Mouse (Mus musculus) forebrain, postnatal 0 days (tissue): ENCODE measurements at regions not wholly inside any gene's neighbourhood (a gene's known extent, or its start where the extent isn't known, plus 50 kb on each side); places are given as distances from the start of the nearest gene placed in this dataset.
A peak's percentile ranks its signal among the peaks of the same experiment; 100 is the strongest.

Experiments
- ATAC-seq: fragments of 200-750 bp; cut with Nextera tagmentation; 2 replicates; pipeline ENCODE4 v1.8.0; 2017; ENCODE audit warnings: mild to moderate bottlenecking, moderate library complexity
- DNase-seq: peaks from one replicate; pipeline ENCODE4 v3.0.0-alpha.2; 2015
- H3K27ac ChIP-seq: fragments of 300-500 bp; sonication (generic); 2 replicates; pipeline ENCODE4 v1.5.1; 2014; ENCODE audit warnings: low read depth, mild to moderate bottlenecking, antibody characterized with exemption, low read length, moderate library complexity, mixed read lengths
- H3K27me3 ChIP-seq: fragments of 300-500 bp; sonication (generic); 2 replicates; pipeline ENCODE4 v1.6.1; 2014; ENCODE audit warnings: mild to moderate bottlenecking, low read length, mixed read lengths; ENCODE audit not compliant: insufficient read depth
- H3K36me3 ChIP-seq: fragments of 300-500 bp; sonication (generic); 2 replicates; pipeline ENCODE4 v1.6.1; 2014; ENCODE audit warnings: mild to moderate bottlenecking, moderate library complexity; ENCODE audit not compliant: insufficient read depth
- H3K4me1 ChIP-seq: fragments of 300-500 bp; sonication (generic); 2 replicates; pipeline ENCODE4 v1.6.1; 2014; ENCODE audit warnings: antibody characterized with exemption; ENCODE audit not compliant: insufficient read depth
- H3K4me2 ChIP-seq: fragments of 300-500 bp; sonication (generic); 2 replicates; pipeline ENCODE4 v1.6.1; 2014; ENCODE audit warnings: low read depth, mild to moderate bottlenecking, moderate library complexity
- H3K4me3 ChIP-seq: fragments of 300-500 bp; sonication (generic); 2 replicates; pipeline ENCODE4 v1.5.1; 2014; ENCODE audit warnings: low read depth, low read length, mixed read lengths
- H3K9ac ChIP-seq: fragments of 300-500 bp; sonication (generic); 2 replicates; pipeline ENCODE4 v1.6.1; 2014; ENCODE audit warnings: mild to moderate bottlenecking
- H3K9me3 ChIP-seq: fragments of 300-500 bp; sonication (generic); 2 replicates; pipeline ENCODE4 v1.6.1; 2016; ENCODE audit warnings: low read length
- CTCF ChIP-seq: sonication (generic); IDR thresholded peaks from 2 replicates; pipeline ENCODE4 v1.5.1; 2016; ENCODE audit warnings: antibody characterized with exemption, control low read depth, low read depth
- WGBS: fragments of 180-500 bp; shearing (Covaris S2); extraction: QIAGEN DNeasy Blood & Tissue Kit; methylation state at CpG from one replicate; pipeline ENCODE4 v1.1.7; 2014; 5-methylcytosine and 5-hydroxymethylcytosine counted together

DNA sequence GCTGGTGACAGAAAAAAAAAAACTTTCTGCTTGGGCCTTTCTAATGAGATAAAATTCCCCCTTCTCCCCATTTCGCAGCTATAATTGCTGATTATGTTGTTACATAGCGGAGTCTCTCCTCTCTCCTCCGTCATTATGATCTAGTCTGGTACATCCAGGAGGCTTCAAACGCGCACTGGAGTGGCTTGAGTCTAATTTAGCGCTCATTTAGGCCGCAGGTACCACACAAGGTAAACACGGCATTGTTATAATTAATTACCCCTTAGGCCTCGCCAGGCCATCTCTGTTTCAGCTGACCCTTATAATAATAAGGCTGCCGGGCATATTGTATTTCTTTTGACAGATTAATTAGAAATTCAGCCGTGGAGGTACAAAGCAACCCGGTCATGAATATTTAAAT lies 492.7 kb upstream of the Mki67 start:
- Histone ChIP-seq H3K27ac (no peak overlapping the region), H3K4me3 (no peak overlapping the region), H3K9ac (no peak overlapping the region), H3K9me3 (no peaks in the 10 kb centered on the region), H3K4me1 (peaks cover 8% of the 10 kb centered on the region; the same call in 1 of the 2 replicates), H3K27me3 (peaks cover 18% of the 10 kb centered on the region; the same call in 1 of the 2 replicates), H3K4me2 (no peak overlapping the region), H3K36me3 (no peaks in the 10 kb centered on the region)
- ATAC-seq (no peak), DNase-seq (no peak)
- 32% methylated on average over 12 of the region's 12 CpGs for WGBS
- no peak for TF ChIP-seq CTCF

DNA sequence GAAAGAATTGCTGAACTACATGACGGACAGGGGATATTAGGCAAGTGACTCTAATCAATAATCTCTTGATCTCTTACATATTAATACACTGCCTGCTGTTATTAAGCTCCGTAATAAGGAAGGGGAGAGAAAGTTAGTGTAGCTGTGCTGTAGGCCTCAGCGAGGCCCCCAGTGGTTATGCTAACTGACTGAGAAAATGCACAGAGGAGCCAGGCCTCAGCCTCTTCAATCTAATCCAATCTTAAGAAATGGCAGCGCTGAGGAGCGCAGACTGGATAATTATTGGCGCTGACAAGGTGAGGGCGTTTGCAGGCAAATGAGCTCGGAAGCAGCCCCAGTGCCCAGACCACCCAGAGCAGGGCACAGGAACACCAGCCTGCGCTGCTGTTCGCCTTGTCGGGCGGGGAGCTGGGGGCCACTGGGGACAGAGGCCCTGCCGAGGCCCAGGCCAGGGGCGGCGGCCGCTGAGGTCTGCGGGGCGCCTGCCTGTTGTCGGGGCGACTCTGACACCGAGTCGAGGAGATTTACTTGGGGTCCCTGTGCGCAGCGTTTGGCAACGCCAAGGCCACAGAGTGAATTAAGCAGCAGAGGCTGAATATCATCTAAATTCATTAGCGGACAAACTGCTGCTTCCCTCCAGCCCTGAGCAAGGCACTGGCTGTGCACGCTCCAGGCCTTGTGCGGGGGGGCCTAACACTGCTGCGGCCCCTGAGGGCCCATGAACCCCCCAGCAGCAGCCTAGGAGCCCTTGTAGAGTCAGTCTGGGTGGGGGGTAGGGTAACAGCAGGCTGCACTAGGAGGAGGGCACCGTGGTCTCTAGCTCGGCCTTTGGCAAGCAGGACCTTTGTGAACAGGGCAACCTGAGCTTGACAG lies 493.4 kb upstream of the Mki67 start:
- 0 out of 2 replicates have a peak overlapping the region, but pooled peaks have one; percentile 9 for H3K4me3 ChIP-seq
- H3K27ac ChIP-seq = no peak overlapping the region
- TF ChIP-seq CTCF = no peak
- 12% methylated on average over 31 of the region's 31 CpGs for WGBS
- peak; percentile 40; the same call in 1 of the 2 replicates for ATAC-seq
- H3K36me3 ChIP-seq = no peaks in the 10 kb centered on the region
- H3K4me2 ChIP-seq = peak overlapping the region; percentile 43
- H3K27me3 ChIP-seq = peaks cover 18% of the 10 kb centered on the region; the same call in 1 of the 2 replicates
- H3K4me1 ChIP-seq = peaks cover 8% of the 10 kb centered on the region; the same call in 1 of the 2 replicates
- H3K9me3 ChIP-seq = no peaks in the 10 kb centered on the region
- peak overlapping the region; percentile 31; the same call in 1 of the 2 replicates for H3K9ac ChIP-seq
- DNase-seq = peak; percentile 17

DNA sequence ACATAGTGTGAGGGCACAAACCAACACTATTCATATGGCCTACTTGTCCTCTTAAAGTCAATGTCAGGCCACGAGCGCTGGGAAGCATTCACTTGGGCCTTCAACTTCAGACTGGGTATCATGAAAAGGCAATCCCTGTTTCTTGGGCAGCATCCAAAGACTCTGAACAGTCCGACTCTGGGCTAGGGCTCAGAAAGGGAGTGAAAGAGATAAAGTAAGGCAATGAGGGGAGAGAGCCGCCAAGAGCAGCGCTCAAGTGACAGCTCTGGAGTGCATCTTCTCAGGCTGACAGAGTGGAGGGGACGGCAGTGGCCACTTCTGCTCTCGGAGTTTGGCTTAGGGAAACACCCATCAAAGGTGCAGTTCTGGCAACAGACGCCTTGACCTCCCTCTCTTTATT lies 496.3 kb upstream of the Mki67 start:
- no peak overlapping the region for H3K9ac ChIP-seq
- TF ChIP-seq CTCF = no peak
- ATAC-seq = no peak
- H3K4me2 ChIP-seq = no peak overlapping the region
- peaks cover 8% of the 10 kb centered on the region; the same call in 1 of the 2 replicates for H3K4me1 ChIP-seq
- no peaks in the 10 kb centered on the region for H3K9me3 ChIP-seq
- peaks cover 18% of the 10 kb centered on the region; the same call in 1 of the 2 replicates for H3K27me3 ChIP-seq
- H3K4me3 ChIP-seq = no peak overlapping the region
- DNase-seq = no peak
- no peaks in the 10 kb centered on the region for H3K36me3 ChIP-seq
- 46% methylated on average over 8 of the region's 8 CpGs for WGBS
- H3K27ac ChIP-seq = no peak overlapping the region

DNA sequence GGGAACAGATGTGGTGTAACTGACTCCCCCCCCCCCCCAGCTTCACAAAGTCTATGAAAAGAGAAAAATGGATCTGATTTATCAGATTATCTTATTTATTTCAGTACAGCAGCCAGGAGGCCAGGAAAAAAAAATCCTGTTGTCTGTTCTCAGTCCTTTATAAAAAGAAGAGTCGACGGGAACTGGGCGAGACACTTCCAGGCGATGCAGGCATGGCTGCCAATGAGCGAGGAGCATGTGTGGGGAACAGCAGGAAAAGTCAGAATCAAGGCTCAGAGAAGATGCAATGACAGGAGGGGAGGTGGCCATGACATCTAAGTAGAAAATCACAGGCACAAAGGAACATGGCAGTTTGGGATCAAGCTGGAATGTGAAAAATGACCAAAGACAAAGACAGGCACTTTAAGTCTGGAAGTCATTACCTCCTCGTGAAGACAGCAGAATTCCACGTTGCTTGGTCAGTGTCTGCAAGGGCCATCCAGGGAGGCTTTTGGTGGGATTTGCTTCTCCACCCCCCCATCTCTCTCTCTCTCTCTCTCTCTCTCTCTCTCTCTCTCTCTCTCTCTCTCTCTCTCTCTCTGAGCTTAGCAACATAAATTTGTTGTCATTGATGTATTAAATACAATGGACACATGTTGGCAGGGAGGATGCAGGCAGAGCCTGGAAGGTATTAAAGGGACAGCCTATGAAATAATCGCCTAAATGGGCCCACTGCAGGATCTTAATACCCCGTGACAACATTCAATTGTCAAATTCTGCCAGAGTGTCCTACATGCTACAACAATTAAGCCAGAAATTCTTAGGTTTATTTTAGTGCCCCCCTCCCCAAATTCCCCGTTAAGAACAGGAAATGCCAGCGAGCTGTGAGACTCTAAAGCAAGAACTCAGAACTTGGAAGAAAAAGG lies 497.1 kb upstream of the Mki67 start:
- ATAC-seq (no peak), DNase-seq (no peak)
- H3K9ac ChIP-seq = no peak overlapping the region
- no peak overlapping the region for H3K4me2 ChIP-seq
- H3K27ac ChIP-seq = no peak overlapping the region
- H3K27me3 ChIP-seq = peaks cover 18% of the 10 kb centered on the region; the same call in 1 of the 2 replicates
- WGBS = 37% methylated on average over 11 of the region's 11 CpGs
- no peaks in the 10 kb centered on the region for H3K36me3 ChIP-seq
- no peak overlapping the region for H3K4me3 ChIP-seq
- peaks cover 8% of the 10 kb centered on the region; the same call in 1 of the 2 replicates for H3K4me1 ChIP-seq
- H3K9me3 ChIP-seq = no peaks in the 10 kb centered on the region
- no peak for TF ChIP-seq CTCF

DNA sequence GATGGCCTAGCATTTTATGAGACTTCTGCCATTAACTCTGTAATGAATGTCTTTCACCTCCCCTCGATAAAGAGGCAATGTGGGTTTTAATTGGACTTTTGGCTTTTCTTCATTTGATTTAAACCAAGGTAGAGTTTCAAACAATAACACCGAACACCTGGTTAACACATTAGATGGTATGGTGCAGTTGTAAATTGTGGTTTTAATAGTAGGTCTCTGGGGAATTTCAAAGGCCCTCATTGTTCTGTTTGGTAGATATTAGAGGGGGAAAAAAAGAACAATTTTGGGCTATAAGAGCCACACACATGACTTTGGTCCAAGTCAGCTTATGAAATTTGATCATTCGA lies 497.8 kb upstream of the Mki67 start:
- ATAC-seq (no peak), DNase-seq (no peak)
- H3K36me3 ChIP-seq = no peaks in the 10 kb centered on the region
- no peaks in the 10 kb centered on the region for H3K9me3 ChIP-seq
- H3K27ac ChIP-seq = no peak overlapping the region
- H3K27me3 ChIP-seq = peaks cover 18% of the 10 kb centered on the region; the same call in 1 of the 2 replicates
- H3K4me1 ChIP-seq = peaks cover 8% of the 10 kb centered on the region; the same call in 1 of the 2 replicates
- no peak for TF ChIP-seq CTCF
- H3K4me3 ChIP-seq = no peak overlapping the region
- H3K9ac ChIP-seq = no peak overlapping the region
- 80% methylated on average over 3 of the region's 3 CpGs for WGBS
- no peak overlapping the region for H3K4me2 ChIP-seq

DNA sequence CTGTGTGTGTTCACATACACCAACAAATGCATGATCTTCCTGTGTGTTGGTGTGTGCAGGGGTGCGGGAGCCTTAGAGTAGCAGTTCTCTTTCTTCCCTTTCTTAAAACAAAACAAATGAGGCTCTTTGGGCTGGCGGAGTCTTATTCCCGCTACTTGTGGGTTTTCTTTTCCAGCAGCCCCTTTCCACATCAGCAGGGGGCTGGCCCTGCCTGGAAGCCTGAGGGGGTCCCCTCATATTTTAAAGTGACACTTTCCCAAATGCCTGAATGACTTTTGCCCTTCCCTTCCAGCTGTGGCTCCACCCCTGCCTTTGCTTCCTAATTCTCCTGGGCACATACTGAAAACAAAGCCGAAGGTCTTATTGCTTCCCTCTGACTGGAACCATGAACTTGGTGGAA lies 498.3 kb upstream of the Mki67 start:
- no peak for TF ChIP-seq CTCF
- H3K4me1 ChIP-seq = peaks cover 5% of the 10 kb centered on the region; the same call in 1 of the 2 replicates
- no peak overlapping the region for H3K4me2 ChIP-seq
- no peak overlapping the region for H3K27ac ChIP-seq
- no peaks in the 10 kb centered on the region for H3K9me3 ChIP-seq
- ATAC-seq (no peak), DNase-seq (no peak)
- H3K27me3 ChIP-seq = peaks cover 18% of the 10 kb centered on the region; the same call in 1 of the 2 replicates
- H3K4me3 ChIP-seq = no peak overlapping the region
- 71% methylated on average over 4 of the region's 4 CpGs for WGBS
- H3K36me3 ChIP-seq = no peaks in the 10 kb centered on the region
- no peak overlapping the region for H3K9ac ChIP-seq
